Mouse (Mus musculus) CD8-positive naive resting alpha-beta T cell, adult 2 months (primary cell): ENCODE results near the gene Flad1.
A peak's percentile ranks its signal among the peaks of the same experiment; 100 is the strongest.

ENCODE experiments used
- DNase-seq, 2 experiments: peaks; one replicate each; pipeline ENCODE4 v3.0.0; 2022; ENCODE audit warnings: low read depth in 2 of 2, low spot score in 2 of 2

Gene Flad1

GRCm38 (mm10) chr3:89411490-89412393, at the start of gene Flad1:
Gene Flad1 (minus strand): TSS chr3:89411870.
- peak; percentile 96 to 99 for DNase-seq

- peak; percentile 88 to 94 for DNase-seq
Observed at GRCm38 (mm10) chr3:89458965-89459807, 47.5 kb upstream of the Flad1 start.

- DNase-seq = no peak
Observed at GRCm38 (mm10) chr3:89458372-89458964, 46.8 kb upstream of the Flad1 start.

GRCm38 (mm10) chr3:89456726-89457665, 45.3 kb upstream of the Flad1 start:
- peak; percentile 64 to 78 for DNase-seq

GRCm38 (mm10) chr3:89455786-89456285, 44.2 kb upstream of the Flad1 start:
- no peak for DNase-seq

GRCm38 (mm10) chr3:89454401-89455177, 42.9 kb upstream of the Flad1 start, which contains the start of gene Pmvk:
Gene Pmvk (plus strand): TSS chr3:89454541.
- no peak for DNase-seq

- no peak for DNase-seq
Observed at GRCm38 (mm10) chr3:89451916-89452315, 40.2 kb upstream of the Flad1 start.

- DNase-seq = peak; percentile 54 to 65
Observed at GRCm38 (mm10) chr3:89449541-89449940, 37.9 kb upstream of the Flad1 start.

GRCm38 (mm10) chr3:89448720-89449537, 37.3 kb upstream of the Flad1 start:
- no peak for DNase-seq

GRCm38 (mm10) chr3:89440691-89441090, 29.0 kb upstream of the Flad1 start:
- DNase-seq = no peak

- DNase-seq = peak; percentile 41 to 45
Observed at GRCm38 (mm10) chr3:89437269-89437668, 25.6 kb upstream of the Flad1 start.

GRCm38 (mm10) chr3:89436176-89437113, 24.8 kb upstream of the Flad1 start, which contains the start of gene Pbxip1:
Gene Pbxip1 (plus strand): TSS chr3:89436706.
- DNase-seq = peak; percentile 28 to 54

GRCm38 (mm10) chr3:89435041-89435440, 23.4 kb upstream of the Flad1 start:
- no peak for DNase-seq

- DNase-seq = no peak
Observed at GRCm38 (mm10) chr3:89434532-89434931, 22.9 kb upstream of the Flad1 start.

GRCm38 (mm10) chr3:89432606-89433005, 20.9 kb upstream of the Flad1 start:
- DNase-seq = no peak

- DNase-seq = peak; percentile 89
Observed at GRCm38 (mm10) chr3:89430171-89431159, 18.8 kb upstream of the Flad1 start, which contains the start of gene Pygo2. Gene Pygo2 (plus strand): TSS chr3:89430214.
